Mouse (Mus musculus): ENCODE measurements around the gene Ccdc78. TPM values are rescaled to one million over a fixed set of nuclear protein-coding genes. Genes with fewer than 3 reads are reported as not detected.
A peak's percentile ranks its signal among the peaks of the same experiment; 100 is the strongest.

Ccdc78 gene
- total RNA-seq, 1 experiment, result 0.22 TPM

- in situ Hi-C loops (cut with MboI; ENCODE audit: low sequenced_read_pairs in 2 of 2, unreplicated experiment in 2 of 2), result no loop called here
- no peak overlapping the region for H3K27ac ChIP-seq (ENCODE audit: insufficient read depth, low read depth, low read length, poor library complexity, severe bottlenecking)
- peaks cover 2 to 31% of the 10 kb centered on the region in 2 experiments; a peak in 1 of 4 replicates for H3K4me1 ChIP-seq (ENCODE audit: control insufficient read depth in 2 of 2, insufficient read depth in 2 of 2, low read length in 2 of 2, poor library complexity in 1 of 2)
- no peak for DNase-seq (ENCODE audit: low read depth, low spot score)
- H3K9ac ChIP-seq (ENCODE audit: insufficient read depth, low read depth, low read length, poor library complexity, severe bottlenecking), result no peak overlapping the region
- no peaks in the 10 kb centered on the region for H3K9me3 ChIP-seq (ENCODE audit: control insufficient read depth, insufficient read depth, low read depth, low read length)
- no peak for TF ChIP-seq ZNF384 (IDR thresholded peaks at IDR 0.05; ENCODE audit: low read depth, low read length)
- no peak for TF ChIP-seq HCFC1 (IDR thresholded peaks at IDR 0.05; ENCODE audit: borderline replicate concordance, insufficient read depth, low read length)
- no peak for TF ChIP-seq ZC3H11A (IDR thresholded peaks at IDR 0.05; ENCODE audit: borderline replicate concordance, low read depth, low read length)
- no peak for TF ChIP-seq MAFK (IDR thresholded peaks at IDR 0.05; ENCODE audit: insufficient read depth, low read depth, low read length)
- TF ChIP-seq CHD2 (IDR thresholded peaks at IDR 0.05; ENCODE audit: low read depth, low read length), result no peak
- H3K36me3 ChIP-seq (ENCODE audit: control insufficient read depth, insufficient read depth, low read length, poor library complexity, severe bottlenecking), result peaks cover 55% of the 10 kb centered on the region
- H3K4me3 ChIP-seq (ENCODE audit: insufficient read depth in 1 of 2, low read depth in 1 of 2, low read length in 2 of 2, poor library complexity in 1 of 2, severe bottlenecking in 1 of 2), result no peak overlapping the region
These were observed 44.5 kb downstream of the Ccdc78 start for GRCm38 (mm10) chr17:25830806-25831431.

GRCm38 (mm10) chr17:25831451-25832281 lies 45.3 kb downstream of the Ccdc78 start:
- H3K9ac ChIP-seq (ENCODE audit: insufficient read depth, low read depth, low read length, poor library complexity, severe bottlenecking), result peak overlapping the region; percentile 97
- no peak for TF ChIP-seq ZC3H11A (IDR thresholded peaks at IDR 0.05; ENCODE audit: borderline replicate concordance, low read depth, low read length)
- no peak for TF ChIP-seq CHD2 (IDR thresholded peaks at IDR 0.05; ENCODE audit: low read depth, low read length)
- no peak for TF ChIP-seq ZNF384 (IDR thresholded peaks at IDR 0.05; ENCODE audit: low read depth, low read length)
- no peak for TF ChIP-seq HCFC1 (IDR thresholded peaks at IDR 0.05; ENCODE audit: borderline replicate concordance, insufficient read depth, low read length)
- TF ChIP-seq MAFK (IDR thresholded peaks at IDR 0.05; ENCODE audit: insufficient read depth, low read depth, low read length), result no peak
- in situ Hi-C loops (cut with MboI; ENCODE audit: low sequenced_read_pairs in 2 of 2, unreplicated experiment in 2 of 2), result no loop called here
- H3K27ac ChIP-seq (ENCODE audit: insufficient read depth, low read depth, low read length, poor library complexity, severe bottlenecking), result no peak overlapping the region
- no peak for DNase-seq (ENCODE audit: low read depth, low spot score)
- H3K4me3 ChIP-seq (ENCODE audit: insufficient read depth in 1 of 2, low read depth in 1 of 2, low read length in 2 of 2, poor library complexity in 1 of 2, severe bottlenecking in 1 of 2), result peak overlapping the region; percentile 96 to 97
- H3K36me3 ChIP-seq (ENCODE audit: control insufficient read depth, insufficient read depth, low read length, poor library complexity, severe bottlenecking), result peaks cover 51% of the 10 kb centered on the region
- no peaks in the 10 kb centered on the region for H3K9me3 ChIP-seq (ENCODE audit: control insufficient read depth, insufficient read depth, low read depth, low read length)
- peaks cover 2 to 36% of the 10 kb centered on the region in 2 experiments; a peak in 1 of 4 replicates for H3K4me1 ChIP-seq (ENCODE audit: control insufficient read depth in 2 of 2, insufficient read depth in 2 of 2, low read length in 2 of 2, poor library complexity in 1 of 2)

- H3K9me3 ChIP-seq (ENCODE audit: control insufficient read depth, insufficient read depth, low read depth, low read length), result no peaks in the 10 kb centered on the region
- in situ Hi-C loops (cut with MboI; ENCODE audit: low sequenced_read_pairs in 2 of 2, unreplicated experiment in 2 of 2), result no loop called here
- TF ChIP-seq MAFK (IDR thresholded peaks at IDR 0.05; ENCODE audit: insufficient read depth, low read depth, low read length), result no peak
- TF ChIP-seq HCFC1 (IDR thresholded peaks at IDR 0.05; ENCODE audit: borderline replicate concordance, insufficient read depth, low read length), result peak; percentile 71
- peak overlapping the region; percentile 96 to 97 for H3K4me3 ChIP-seq (ENCODE audit: insufficient read depth in 1 of 2, low read depth in 1 of 2, low read length in 2 of 2, poor library complexity in 1 of 2, severe bottlenecking in 1 of 2)
- peaks cover 2 to 32% of the 10 kb centered on the region in 2 experiments; a peak in 1 of 4 replicates for H3K4me1 ChIP-seq (ENCODE audit: control insufficient read depth in 2 of 2, insufficient read depth in 2 of 2, low read length in 2 of 2, poor library complexity in 1 of 2)
- peaks cover 43% of the 10 kb centered on the region for H3K36me3 ChIP-seq (ENCODE audit: control insufficient read depth, insufficient read depth, low read length, poor library complexity, severe bottlenecking)
- peak overlapping the region; percentile 97 for H3K9ac ChIP-seq (ENCODE audit: insufficient read depth, low read depth, low read length, poor library complexity, severe bottlenecking)
- peak; percentile 97 for DNase-seq (ENCODE audit: low read depth, low spot score)
- H3K27ac ChIP-seq (ENCODE audit: insufficient read depth, low read depth, low read length, poor library complexity, severe bottlenecking), result peak overlapping the region; percentile 86
These were observed 46.3 kb downstream of the Ccdc78 start for GRCm38 (mm10) chr17:25832436-25833290.

GRCm38 (mm10) chr17:25833291-25833663 lies 46.9 kb downstream of the Ccdc78 start, which contains the start of gene Stub1:
Gene Stub1 (minus strand): TSS chr17:25833404.
- peak within 1 kb of the TSS; percentile 97 for H3K9ac ChIP-seq (ENCODE audit: insufficient read depth, low read depth, low read length, poor library complexity, severe bottlenecking)
- no peaks in the 10 kb centered on the region for H3K9me3 ChIP-seq (ENCODE audit: control insufficient read depth, insufficient read depth, low read depth, low read length)
- DNase-seq (ENCODE audit: low read depth, low spot score), result peak; percentile 80
- H3K36me3 ChIP-seq (ENCODE audit: control insufficient read depth, insufficient read depth, low read length, poor library complexity, severe bottlenecking), result peaks cover 42% of the 10 kb centered on the region
- peak within 1 kb of the TSS; percentile 96 to 97 for H3K4me3 ChIP-seq (ENCODE audit: insufficient read depth in 1 of 2, low read depth in 1 of 2, low read length in 2 of 2, poor library complexity in 1 of 2, severe bottlenecking in 1 of 2)
- in situ Hi-C loops (cut with MboI; ENCODE audit: low sequenced_read_pairs in 2 of 2, unreplicated experiment in 2 of 2), result no loop called here
- peak within 1 kb of the TSS; percentile 86 for H3K27ac ChIP-seq (ENCODE audit: insufficient read depth, low read depth, low read length, poor library complexity, severe bottlenecking)
- TF ChIP-seq ZNF384 (IDR thresholded peaks at IDR 0.05; ENCODE audit: low read depth, low read length) (no peak), HCFC1 (IDR thresholded peaks at IDR 0.05; ENCODE audit: borderline replicate concordance, insufficient read depth, low read length) (no peak), MAFK (IDR thresholded peaks at IDR 0.05; ENCODE audit: insufficient read depth, low read depth, low read length) (no peak), ZC3H11A (IDR thresholded peaks at IDR 0.05; ENCODE audit: borderline replicate concordance, low read depth, low read length) (no peak), CHD2 (IDR thresholded peaks at IDR 0.05; ENCODE audit: low read depth, low read length) (no peak)
- H3K4me1 ChIP-seq (ENCODE audit: control insufficient read depth in 2 of 2, insufficient read depth in 2 of 2, low read length in 2 of 2, poor library complexity in 1 of 2), result peaks cover 2 to 29% of the 10 kb centered on the region in 2 experiments; a peak in 1 of 4 replicates

All from ES-E14 (cell line).